Mouse (Mus musculus) induced T-regulatory cell, adult 2 months (primary cell): ENCODE measurements at regions not wholly inside any gene's neighbourhood (a gene's known extent, or its start where the extent isn't known, plus 50 kb on each side); places are given as distances from the start of the nearest gene placed in this dataset.

Source experiments
- DNase-seq: peaks from one replicate; pipeline ENCODE4 v3.0.0-alpha.2; 2012; ENCODE audit warnings: low read depth

- no peak for DNase-seq
Observed at GRCm38 (mm10) chr8:12073311-12073999, 205.2 kb upstream of the A230072I06Rik start.

GRCm38 (mm10) chr8:12075943-12076342 is 202.7 kb upstream of the A230072I06Rik start:
- DNase-seq, result no peak

- no peak for DNase-seq
Observed at GRCm38 (mm10) chr8:12076811-12077375, 201.7 kb upstream of the A230072I06Rik start.

GRCm38 (mm10) chr8:12077896-12078295 is 200.7 kb upstream of the A230072I06Rik start:
- DNase-seq, result no peak

GRCm38 (mm10) chr8:12078679-12079566 is 199.7 kb upstream of the A230072I06Rik start:
- DNase-seq, result no peak

GRCm38 (mm10) chr8:12081536-12081935 is 197.1 kb upstream of the A230072I06Rik start:
- DNase-seq, result no peak

- no peak for DNase-seq
Observed at GRCm38 (mm10) chr8:12087192-12087800, 191.3 kb upstream of the A230072I06Rik start.

- no peak for DNase-seq
Observed at GRCm38 (mm10) chr8:12100145-12100544, 178.5 kb upstream of the A230072I06Rik start.

GRCm38 (mm10) chr8:12103296-12103695 is 175.3 kb upstream of the A230072I06Rik start:
- no peak for DNase-seq

GRCm38 (mm10) chr8:12105106-12105901 is 173.3 kb upstream of the A230072I06Rik start:
- no peak for DNase-seq

GRCm38 (mm10) chr8:12108578-12108977 is 170.0 kb upstream of the A230072I06Rik start:
- DNase-seq, result no peak

GRCm38 (mm10) chr8:12111626-12112025 is 167.0 kb upstream of the A230072I06Rik start:
- no peak for DNase-seq

GRCm38 (mm10) chr8:12113023-12113422 is 165.6 kb upstream of the A230072I06Rik start:
- DNase-seq, result no peak

GRCm38 (mm10) chr8:12126374-12127001 is 152.1 kb upstream of the A230072I06Rik start:
- no peak for DNase-seq

GRCm38 (mm10) chr8:12127106-12127800 is 151.4 kb upstream of the A230072I06Rik start:
- no peak for DNase-seq

- DNase-seq, result no peak
Observed at GRCm38 (mm10) chr8:12127801-12128490, 150.7 kb upstream of the A230072I06Rik start.

GRCm38 (mm10) chr8:12130591-12130990 is 148.0 kb upstream of the A230072I06Rik start:
- DNase-seq, result peak; percentile 22

GRCm38 (mm10) chr8:12134200-12134599 is 144.4 kb upstream of the A230072I06Rik start:
- DNase-seq, result no peak

- DNase-seq, result no peak
Observed at GRCm38 (mm10) chr8:12135392-12136177, 143.0 kb upstream of the A230072I06Rik start.
